ENCODE assay signal across 23 mouse cellular contexts in the genomic region with DNA sequence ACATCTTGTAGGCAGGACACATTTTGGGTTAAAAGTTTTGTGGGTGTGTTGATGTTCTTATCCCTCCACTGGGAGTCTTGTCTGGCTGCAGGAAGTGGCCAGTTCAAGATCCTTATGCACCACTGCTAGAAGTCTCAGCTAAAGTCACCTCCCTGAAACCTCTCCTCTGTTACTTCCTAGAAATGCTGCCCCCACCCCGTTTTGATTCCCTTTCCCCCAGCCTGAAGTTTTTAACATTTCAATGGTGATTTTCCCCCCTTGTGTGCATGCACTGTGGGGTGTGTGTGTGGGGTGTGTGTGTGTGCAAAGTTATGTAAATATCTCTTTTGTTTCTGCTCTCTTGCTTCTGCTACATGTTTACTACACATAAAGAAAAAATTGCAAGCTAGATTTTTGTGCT. TPM values are rescaled to one million over a fixed set of nuclear protein-coding genes. Genes with fewer than 3 reads are reported as not detected.
"Had no signal": no experiment of that assay in that cellular context is flagged by ENCODE, and none has a peak within 500 bp of the region (broad histone marks: within the 10 kb centered on the region; RNA-seq: fewer than 3 reads in every experiment).

No protein-coding gene starts in this region.

- H3K9me3 ChIP-seq: lung, embryonic 15.5 days; megakaryocyte, embryonic 14.5 days; midbrain, embryonic 13.5 days; midbrain, embryonic 15.5 days; neural tube, embryonic 12.5 days had no signal

- H3K4me3 ChIP-seq: lung, embryonic 15.5 days; megakaryocyte, embryonic 14.5 days; midbrain, embryonic 13.5 days; midbrain, embryonic 15.5 days; neural tube, embryonic 12.5 days had no signal

- DNase-seq: lung, adult 2 months; lung, postnatal 14 days; lung, postnatal 36 days; retina, postnatal 1 day; right cerebral cortex, adult 18-20 months; right cerebral cortex, postnatal 25 days; right cerebral cortex, postnatal 4 days; spleen, adult 18-20 months; thymus, adult 18-20 months; thymus, postnatal 14 days; thymus, postnatal 36 days had no signal

- H3K4me1 ChIP-seq: lung, embryonic 15.5 days; megakaryocyte, embryonic 14.5 days; midbrain, embryonic 13.5 days; midbrain, embryonic 15.5 days; neural tube, embryonic 12.5 days had no signal

- H3K27me3 ChIP-seq: lung, embryonic 15.5 days; megakaryocyte, embryonic 14.5 days; midbrain, embryonic 13.5 days; midbrain, embryonic 15.5 days; neural tube, embryonic 12.5 days had no signal

- H3K27ac ChIP-seq: lung, embryonic 15.5 days; macrophage; midbrain, embryonic 13.5 days; midbrain, embryonic 15.5 days; neural tube, embryonic 12.5 days had no signal

- H3K36me3 ChIP-seq: lung, embryonic 15.5 days; midbrain, embryonic 13.5 days; midbrain, embryonic 15.5 days; neural tube, embryonic 12.5 days had no signal

RNA-seq across cellular contexts. Expression of a gene that starts 4.4 kb away (rescaled TPM):
- polyA plus RNA-seq: macrophage; midbrain, embryonic 11.5 days; midbrain, embryonic 13.5 days; midbrain, embryonic 15.5 days; small intestine, adult 2 months had no signal

RNA-seq across cellular contexts. Expression of a gene that starts 23.2 kb away (rescaled TPM):
- polyA plus RNA-seq: lung, adult 2 months; lung, embryonic 15.5 days; macrophage; midbrain, embryonic 11.5 days; midbrain, embryonic 13.5 days; midbrain, embryonic 15.5 days; midbrain, postnatal 0 days; neural tube, embryonic 12.5 days; neural tube, embryonic 14.5 days; stomach, embryonic 14.5 days; thymus, postnatal 0 days had no signal
